Mouse (Mus musculus) E14TG2a.4 (cell line): ENCODE data around the gene Cd2.
A peak's percentile ranks its signal among the peaks of the same experiment; 100 is the strongest.

ENCODE experiments used
- H3K27me3 ChIP-seq: 2 replicates; pipeline ENCODE4 v1.6.1; 2014; ENCODE audit warnings: low read length, control low read depth; ENCODE audit not compliant: insufficient read depth
- H3K36me3 ChIP-seq: 2 replicates; pipeline ENCODE4 v1.6.1; 2014; ENCODE audit warnings: low read length, control low read depth; ENCODE audit not compliant: insufficient read depth
- H3K4me1 ChIP-seq: replicated peaks from 2 replicates; pipeline ENCODE4 v1.6.1; 2014; ENCODE audit warnings: low read depth, low read length, control low read depth
- H3K4me3 ChIP-seq: replicated peaks from 2 replicates; pipeline ENCODE4 v1.5.1; 2014; ENCODE audit warnings: mild to moderate bottlenecking, low read length
- H3K9me3 ChIP-seq: 2 replicates; pipeline ENCODE4 v1.6.1; 2014; ENCODE audit warnings: low read length, control low read depth
- CTCF ChIP-seq: conservative IDR thresholded peaks from 2 replicates; pipeline ENCODE4 v1.5.1; 2014; ENCODE audit warnings: low read length
- NANOG ChIP-seq: IDR thresholded peaks from 2 replicates; pipeline ENCODE4 v1.6.1; 2014; ENCODE audit warnings: borderline replicate concordance, low read length, mixed read lengths
- POU5F1 ChIP-seq: IDR thresholded peaks from 2 replicates; pipeline ENCODE4 v1.6.1; 2014; ENCODE audit warnings: low read length, borderline replicate concordance

Gene Cd2

DNA sequence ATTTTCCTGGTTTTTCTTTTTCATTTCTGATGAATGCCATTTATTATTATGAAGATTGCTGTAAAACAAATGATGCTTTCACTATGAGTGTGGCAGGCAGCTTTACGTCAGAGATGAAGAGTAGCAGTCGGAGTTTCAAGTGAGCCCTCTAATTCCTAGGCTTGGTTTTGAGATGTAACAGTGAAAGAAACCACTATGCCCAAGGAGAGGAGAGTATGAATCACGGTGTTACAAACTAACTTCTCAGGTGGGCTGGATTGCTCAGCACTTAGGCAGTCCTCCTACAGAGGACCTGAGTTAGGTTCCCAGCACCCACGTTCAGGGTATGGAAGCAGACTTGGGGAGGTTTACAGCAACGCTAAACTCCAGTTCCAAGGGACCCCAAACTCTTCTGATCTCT lies 52.4 kb downstream of the Cd2 start:
- 0 out of 2 replicates have a peak, but pooled peaks cover 2% of the 10 kb centered on the region for H3K27me3 ChIP-seq
- TF ChIP-seq POU5F1 (no peak), NANOG (no peak), CTCF (no peak)
- H3K4me3 ChIP-seq, result no peak overlapping the region
- H3K9me3 ChIP-seq, result peaks cover 7% of the 10 kb centered on the region; the same call in 1 of the 2 replicates
- peaks cover 28% of the 10 kb centered on the region for H3K4me1 ChIP-seq
- no peaks in the 10 kb centered on the region for H3K36me3 ChIP-seq

DNA sequence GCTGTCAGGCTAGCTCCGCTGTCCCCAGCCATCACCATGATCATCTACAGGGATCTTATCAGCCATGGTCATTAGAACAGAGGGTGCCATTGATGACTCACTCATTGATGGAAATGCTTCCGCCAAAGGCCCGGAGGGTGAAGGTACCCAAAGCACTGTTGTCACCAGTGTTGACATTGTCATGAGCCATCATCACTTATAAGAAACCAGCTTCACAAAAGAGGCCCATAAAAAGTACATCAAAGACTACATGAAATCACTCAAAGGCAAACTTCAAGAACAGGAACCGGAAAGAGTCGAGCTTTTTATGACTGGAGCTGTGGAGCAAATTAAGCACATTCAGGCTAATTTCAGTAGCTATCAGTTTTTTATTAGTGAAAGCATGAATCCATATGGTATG lies 54.3 kb downstream of the Cd2 start:
- peaks cover 47% of the 10 kb centered on the region for H3K4me1 ChIP-seq
- H3K4me3 ChIP-seq, result 0 out of 2 replicates have a peak overlapping the region, but pooled peaks have one; percentile 54
- H3K9me3 ChIP-seq, result peaks cover 7% of the 10 kb centered on the region; the same call in 1 of the 2 replicates
- H3K27me3 ChIP-seq, result no peaks in the 10 kb centered on the region
- TF ChIP-seq NANOG (no peak), CTCF (no peak), POU5F1 (no peak)
- no peaks in the 10 kb centered on the region for H3K36me3 ChIP-seq

DNA sequence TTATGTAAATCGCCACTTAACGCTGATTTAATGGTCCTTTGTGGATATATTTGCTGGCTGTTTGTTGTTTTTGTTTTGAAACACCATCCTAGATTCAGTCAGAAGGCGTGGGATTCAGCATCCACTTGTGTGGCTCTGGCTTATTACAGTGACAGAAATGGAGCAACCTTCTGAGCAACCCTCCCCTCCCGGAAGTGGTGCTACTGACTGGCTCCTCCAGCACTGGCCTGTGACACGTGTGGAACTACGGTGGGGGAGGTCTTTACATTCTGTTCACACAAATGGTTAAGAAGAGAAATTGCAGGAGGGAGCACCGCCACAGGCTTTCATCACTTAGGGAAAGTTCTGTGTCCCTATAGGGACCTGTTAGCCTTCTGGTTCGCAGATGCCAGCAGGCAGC lies 55.2 kb downstream of the Cd2 start:
- Histone ChIP-seq H3K4me1 (peaks cover 53% of the 10 kb centered on the region), H3K36me3 (no peaks in the 10 kb centered on the region), H3K4me3 (peak overlapping the region; percentile 54; the same call in 1 of the 2 replicates), H3K9me3 (peaks cover 7% of the 10 kb centered on the region; the same call in 1 of the 2 replicates), H3K27me3 (no peaks in the 10 kb centered on the region)
- TF ChIP-seq NANOG, result no peak
- TF ChIP-seq CTCF, result no peak
- no peak for TF ChIP-seq POU5F1

DNA sequence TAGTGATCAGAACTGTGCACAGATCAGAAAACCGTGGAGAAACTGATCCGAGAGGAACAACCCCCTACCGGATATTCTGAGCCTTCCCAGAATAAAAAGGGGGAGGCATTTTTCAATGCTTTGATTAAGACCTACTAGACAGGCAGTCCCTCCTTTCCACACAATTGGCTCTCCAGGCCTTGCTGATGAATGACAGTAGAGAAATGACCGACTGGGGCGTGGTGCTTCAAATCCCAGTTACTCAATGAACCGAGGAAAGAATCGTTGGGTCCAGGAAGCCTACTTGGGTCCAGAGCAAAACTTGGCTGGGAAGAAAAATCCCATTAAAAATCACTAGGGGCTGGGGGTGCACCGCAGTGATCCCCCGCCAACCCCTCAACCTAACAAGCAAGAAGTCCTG lies 57.5 kb downstream of the Cd2 start:
- Histone ChIP-seq H3K9me3 (no peaks in the 10 kb centered on the region), H3K27me3 (no peaks in the 10 kb centered on the region), H3K4me1 (peaks cover 72% of the 10 kb centered on the region), H3K4me3 (no peak overlapping the region), H3K36me3 (no peaks in the 10 kb centered on the region)
- TF ChIP-seq NANOG (no peak), POU5F1 (no peak), CTCF (no peak)

DNA sequence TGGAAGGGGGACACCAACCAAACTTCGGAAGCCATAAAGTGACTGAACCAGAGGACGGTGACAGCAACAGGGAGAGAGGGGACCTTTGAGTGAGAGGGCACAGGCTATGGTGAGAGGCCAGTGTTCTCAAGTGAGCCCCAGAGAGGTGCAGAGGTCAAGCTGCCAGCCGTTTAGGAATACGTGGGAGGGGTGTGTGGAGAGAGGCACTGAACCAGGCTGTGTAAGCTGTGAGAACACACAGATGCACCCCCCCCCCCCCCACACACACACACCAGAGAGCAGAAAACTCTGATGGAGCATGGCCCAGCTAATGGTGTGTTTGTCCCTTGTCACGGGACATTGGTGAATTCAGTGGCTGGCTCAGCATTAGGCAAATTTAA lies 58.2 kb downstream of the Cd2 start:
- Histone ChIP-seq H3K9me3 (no peaks in the 10 kb centered on the region), H3K4me1 (peaks cover 79% of the 10 kb centered on the region), H3K27me3 (no peaks in the 10 kb centered on the region), H3K36me3 (no peaks in the 10 kb centered on the region), H3K4me3 (no peak overlapping the region)
- no peak for TF ChIP-seq NANOG
- no peak for TF ChIP-seq CTCF
- no peak for TF ChIP-seq POU5F1

DNA sequence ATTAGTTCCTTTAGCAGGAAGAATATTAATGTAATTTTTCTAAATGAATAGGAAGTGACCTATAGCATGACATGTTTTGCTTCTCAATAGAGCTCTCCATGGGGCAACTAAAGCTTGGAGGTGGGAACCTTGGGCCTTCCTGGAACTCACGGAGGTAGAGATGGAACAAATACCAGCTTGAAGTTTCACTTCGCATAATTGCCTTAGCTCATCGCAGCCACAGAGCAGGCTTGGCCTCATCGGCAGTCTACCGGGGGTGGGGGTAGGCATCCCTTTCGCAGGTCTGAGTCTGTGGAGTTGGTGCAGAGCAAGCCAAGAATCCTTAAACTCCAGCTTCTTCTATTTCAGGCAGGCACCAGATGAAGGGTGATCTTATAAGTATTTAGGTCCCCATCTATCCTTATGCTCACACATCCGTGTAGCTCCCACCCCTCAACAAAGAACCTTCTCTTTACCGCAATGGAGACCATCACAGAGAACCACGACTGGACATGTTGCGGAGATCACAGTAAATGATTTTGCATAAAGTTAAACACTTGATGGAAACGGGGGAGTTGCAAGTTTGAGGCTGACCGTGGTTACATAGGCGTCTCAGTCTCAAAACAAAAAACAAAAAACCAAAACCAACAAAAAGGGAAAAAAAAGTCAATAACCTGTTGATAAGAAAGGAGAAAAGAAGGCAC lies 58.7 kb downstream of the Cd2 start:
- Histone ChIP-seq H3K4me3 (no peak overlapping the region), H3K9me3 (no peaks in the 10 kb centered on the region), H3K36me3 (no peaks in the 10 kb centered on the region), H3K27me3 (no peaks in the 10 kb centered on the region), H3K4me1 (peaks cover 83% of the 10 kb centered on the region)
- TF ChIP-seq POU5F1 (no peak), NANOG (no peak), CTCF (no peak)

DNA sequence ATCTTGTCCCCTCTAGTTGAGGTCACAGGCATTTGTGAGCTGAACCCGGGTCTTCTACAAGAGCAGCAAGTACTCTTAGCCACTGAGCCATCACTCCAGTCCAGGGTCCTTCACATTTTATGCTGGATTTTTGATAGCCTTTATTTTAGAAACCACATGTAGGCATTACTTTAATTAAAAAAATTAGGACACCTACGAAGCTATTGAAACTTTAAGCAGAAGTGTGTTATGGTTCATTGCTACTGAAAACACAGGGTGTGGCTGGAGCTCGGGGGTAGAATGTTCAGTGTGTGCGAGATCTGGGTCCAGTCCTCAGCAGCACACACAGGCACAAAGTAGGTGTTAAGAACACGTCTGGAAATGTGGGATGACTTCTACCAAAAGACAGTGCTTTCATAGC lies 59.7 kb downstream of the Cd2 start:
- no peak overlapping the region for H3K4me3 ChIP-seq
- TF ChIP-seq NANOG (no peak), POU5F1 (no peak), CTCF (no peak)
- H3K36me3 ChIP-seq, result no peaks in the 10 kb centered on the region
- H3K9me3 ChIP-seq, result no peaks in the 10 kb centered on the region
- peaks cover 83% of the 10 kb centered on the region for H3K4me1 ChIP-seq
- H3K27me3 ChIP-seq, result no peaks in the 10 kb centered on the region
